Mouse (Mus musculus): ENCODE data around the gene Acaca.
A peak's percentile ranks its signal among the peaks of the same experiment; 100 is the strongest.

The Acaca gene

DNA sequence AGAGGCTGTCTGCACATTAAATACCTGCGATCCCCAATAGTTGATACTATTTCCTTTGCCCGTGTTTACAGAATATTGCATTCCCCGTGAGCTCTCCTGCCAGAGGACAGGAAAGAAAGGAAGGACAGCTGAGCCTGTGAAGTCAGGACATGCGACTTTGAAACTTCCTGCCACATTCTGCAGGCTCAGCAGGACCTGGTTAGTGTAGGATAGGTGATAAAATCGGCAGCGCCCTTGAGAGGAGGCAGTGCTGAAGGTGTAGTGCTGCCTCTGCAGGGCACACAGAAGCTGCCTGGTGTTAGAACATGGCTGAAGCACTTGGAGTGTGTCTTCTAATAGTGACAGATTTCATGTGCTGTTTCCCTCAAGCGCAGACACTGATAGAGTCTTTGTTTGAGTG is 264.1 kb downstream of the Acaca start:
- no peak for DNase-seq (ENCODE audit: low spot score)

DNA sequence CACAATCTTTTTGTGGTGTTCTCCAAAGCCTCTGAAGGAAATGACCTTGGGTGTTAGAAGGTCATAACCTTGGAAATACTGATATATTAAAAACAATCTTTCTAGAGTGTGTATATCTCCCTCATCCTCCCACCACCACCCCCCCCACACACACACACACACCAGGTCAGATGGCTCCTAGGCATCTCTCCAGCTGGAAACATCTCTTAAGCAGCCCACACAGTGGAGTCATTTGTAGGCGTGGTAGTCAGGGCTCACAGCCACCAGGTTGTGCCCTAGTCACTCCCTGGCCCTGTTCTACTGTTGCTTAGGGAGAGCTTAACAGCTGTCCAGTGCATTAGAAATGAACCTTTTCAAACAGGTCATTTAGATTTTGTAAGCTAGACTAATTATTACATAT is 265.5 kb downstream of the Acaca start:
- peak; percentile 15 for DNase-seq (ENCODE audit: low spot score)

DNA sequence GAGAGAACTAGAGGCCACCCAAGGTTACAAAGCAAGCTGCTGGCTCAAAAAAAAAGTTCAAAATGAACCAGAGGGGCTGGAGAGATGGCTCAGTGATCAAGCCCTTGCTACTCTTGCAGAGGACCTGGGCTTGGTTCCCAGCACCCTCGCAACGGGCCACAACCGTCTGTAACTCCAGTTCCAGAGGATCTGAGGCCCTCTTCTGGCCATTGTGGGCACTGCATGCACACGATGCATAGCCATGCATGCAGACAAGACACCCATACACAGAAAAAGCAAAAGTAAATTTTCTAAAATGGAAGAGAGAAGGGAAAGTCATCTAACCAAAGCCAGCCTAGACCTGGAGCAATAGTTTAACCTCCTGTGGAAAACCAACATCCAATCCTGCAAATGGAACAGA is 277.3 kb downstream of the Acaca start:
- no peak for DNase-seq (ENCODE audit: low spot score)

DNA sequence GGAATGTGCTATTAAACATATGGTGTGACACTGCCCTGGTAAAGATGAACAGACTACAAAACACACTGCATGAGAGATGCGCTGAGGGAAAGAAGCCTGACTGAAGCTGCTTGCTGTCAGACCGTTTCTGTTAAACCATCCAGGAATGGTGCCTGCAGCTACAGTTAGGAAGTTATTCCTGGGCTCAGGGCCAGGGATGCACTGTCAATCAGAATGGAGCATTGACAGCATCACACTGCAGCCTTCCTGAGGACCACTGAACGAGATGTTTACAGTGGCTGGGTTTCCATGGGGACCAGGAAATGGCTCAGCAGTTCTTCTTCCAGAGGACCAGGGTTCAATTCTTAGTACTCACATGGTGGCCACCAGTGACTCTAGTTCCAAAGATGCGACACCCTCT is 280.9 kb downstream of the Acaca start:
- no peak for DNase-seq (ENCODE audit: low spot score)

DNA sequence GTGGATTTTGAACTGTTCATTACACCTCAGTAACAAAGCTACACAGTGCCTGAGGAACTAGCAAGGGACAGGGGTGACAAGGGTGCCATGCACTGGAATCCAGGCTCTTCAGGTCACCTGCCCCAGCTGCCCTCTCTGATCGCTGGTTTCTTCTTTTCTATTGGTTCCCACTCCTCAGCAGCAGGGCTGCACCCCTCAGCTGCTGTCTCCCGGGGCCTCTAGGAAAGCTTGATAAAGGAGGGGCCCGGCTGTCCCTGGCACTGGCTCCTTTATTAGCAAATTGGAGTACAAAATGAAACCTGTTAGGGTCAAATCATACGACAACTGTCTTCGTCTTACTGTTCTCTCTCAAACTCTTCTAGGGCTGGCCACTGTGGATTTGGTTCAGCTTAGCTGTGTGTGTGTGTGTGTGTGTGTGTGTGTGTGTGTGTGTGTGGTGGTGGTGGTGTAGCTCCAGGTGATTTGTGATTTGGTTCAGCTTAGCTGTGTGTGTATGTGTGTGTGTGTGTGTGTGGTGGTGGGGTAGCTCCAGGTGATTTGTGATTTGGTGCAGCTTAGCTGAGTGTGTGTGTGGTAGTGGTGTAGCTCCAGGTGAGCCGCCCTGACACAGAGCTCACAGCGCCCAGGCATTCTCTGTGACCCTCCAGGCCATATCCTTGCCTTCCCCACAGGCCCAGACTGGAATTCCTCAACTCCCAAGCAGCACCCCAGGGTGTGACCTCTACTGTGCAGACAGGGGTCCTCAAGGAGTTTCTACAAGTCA is 281.6 kb downstream of the Acaca start:
- no peak for DNase-seq (ENCODE audit: low spot score)

DNA sequence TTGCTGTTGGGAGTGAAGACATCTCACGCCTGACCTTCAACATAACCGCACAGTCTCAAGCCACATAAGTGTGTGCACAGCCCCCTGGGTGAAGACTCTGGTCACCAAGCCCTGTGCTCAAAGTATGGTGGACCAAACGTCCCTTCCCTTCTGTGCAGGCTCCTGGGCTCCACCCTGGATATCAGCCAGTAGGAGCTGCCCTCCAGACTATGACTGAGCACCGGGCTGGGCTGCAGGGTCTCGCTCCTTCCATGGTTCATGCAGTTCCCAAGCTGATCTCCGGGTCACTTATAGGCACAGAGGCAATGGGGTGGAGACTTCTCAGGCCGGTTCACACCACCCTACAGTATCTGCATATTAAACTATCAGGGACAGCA is 282.2 kb downstream of the Acaca start:
- DNase-seq (ENCODE audit: low spot score) = no peak

DNA sequence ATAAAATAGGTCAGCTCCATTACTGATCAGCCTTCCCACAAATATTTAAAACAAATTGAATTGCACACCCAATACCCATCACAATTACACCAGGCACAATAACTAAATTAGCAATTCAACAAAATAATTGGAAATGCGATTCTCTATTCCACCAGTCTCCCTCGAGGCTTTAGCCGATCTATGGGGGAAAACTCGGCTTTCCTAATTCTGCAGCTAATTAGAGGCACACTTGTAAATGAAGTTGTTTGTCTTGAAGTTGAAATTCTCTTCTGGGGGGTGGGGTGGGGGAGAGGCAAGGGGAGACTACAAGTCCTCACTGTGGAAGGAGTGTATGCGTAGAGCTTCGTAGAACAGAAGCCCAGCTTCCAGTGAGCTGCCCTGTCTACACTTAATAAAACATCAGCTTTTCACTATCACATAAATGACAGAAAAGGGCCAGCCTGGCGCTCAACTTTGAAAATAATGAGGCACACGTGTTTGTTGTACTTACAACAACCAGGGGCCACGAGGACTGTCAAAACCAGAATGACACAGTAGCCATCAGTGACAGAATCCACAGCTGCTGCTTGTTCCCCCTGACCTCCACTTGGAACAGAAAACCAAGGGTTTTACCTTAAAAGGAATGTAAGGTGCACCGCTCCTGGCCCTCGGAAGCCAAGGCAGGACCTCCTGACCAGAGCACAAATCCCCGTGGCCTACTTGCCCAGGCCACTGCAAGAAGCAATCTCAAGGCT is 282.9 kb downstream of the Acaca start:
- DNase-seq (ENCODE audit: low spot score) = no peak

DNA sequence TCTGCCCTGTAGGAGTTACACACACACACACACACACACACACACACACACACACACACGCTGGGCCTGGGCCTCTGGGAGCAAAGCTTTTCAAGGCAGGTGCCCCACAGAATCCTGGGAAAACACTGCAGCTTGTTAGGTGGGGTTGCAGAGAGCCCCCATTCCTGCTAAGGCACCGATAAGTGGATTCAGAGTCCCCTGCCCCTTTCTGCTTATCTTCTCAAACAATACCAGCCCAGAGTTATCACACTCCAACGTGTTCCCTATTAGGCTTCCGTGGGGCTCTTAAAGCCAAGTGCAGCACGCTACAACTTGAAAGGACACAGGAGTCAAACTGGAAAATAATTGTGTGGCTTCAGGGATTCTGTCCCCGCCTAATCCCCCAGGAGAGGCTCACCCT is 283.6 kb downstream of the Acaca start:
- no peak for DNase-seq (ENCODE audit: low spot score)

DNA sequence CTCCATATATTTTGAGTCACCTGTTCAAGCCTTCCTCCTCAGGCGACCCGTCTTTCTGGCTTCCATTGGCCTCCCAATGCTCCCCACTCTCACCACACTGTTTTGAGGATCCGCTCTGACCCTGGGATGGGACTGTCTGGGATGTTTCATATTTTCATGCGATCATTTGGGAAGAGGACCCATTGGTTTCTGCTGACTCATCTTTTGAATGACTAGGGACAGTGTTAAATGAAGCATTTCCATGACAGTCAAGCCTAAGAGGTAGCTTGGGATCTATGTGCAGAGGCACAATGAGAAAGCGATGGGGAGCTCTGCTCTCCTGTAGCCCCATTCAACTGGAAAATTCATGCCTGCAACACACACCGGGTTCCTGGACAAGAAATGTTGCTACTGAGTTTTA is 291.3 kb downstream of the Acaca start:
- no peak for DNase-seq (ENCODE audit: low spot score)

DNA sequence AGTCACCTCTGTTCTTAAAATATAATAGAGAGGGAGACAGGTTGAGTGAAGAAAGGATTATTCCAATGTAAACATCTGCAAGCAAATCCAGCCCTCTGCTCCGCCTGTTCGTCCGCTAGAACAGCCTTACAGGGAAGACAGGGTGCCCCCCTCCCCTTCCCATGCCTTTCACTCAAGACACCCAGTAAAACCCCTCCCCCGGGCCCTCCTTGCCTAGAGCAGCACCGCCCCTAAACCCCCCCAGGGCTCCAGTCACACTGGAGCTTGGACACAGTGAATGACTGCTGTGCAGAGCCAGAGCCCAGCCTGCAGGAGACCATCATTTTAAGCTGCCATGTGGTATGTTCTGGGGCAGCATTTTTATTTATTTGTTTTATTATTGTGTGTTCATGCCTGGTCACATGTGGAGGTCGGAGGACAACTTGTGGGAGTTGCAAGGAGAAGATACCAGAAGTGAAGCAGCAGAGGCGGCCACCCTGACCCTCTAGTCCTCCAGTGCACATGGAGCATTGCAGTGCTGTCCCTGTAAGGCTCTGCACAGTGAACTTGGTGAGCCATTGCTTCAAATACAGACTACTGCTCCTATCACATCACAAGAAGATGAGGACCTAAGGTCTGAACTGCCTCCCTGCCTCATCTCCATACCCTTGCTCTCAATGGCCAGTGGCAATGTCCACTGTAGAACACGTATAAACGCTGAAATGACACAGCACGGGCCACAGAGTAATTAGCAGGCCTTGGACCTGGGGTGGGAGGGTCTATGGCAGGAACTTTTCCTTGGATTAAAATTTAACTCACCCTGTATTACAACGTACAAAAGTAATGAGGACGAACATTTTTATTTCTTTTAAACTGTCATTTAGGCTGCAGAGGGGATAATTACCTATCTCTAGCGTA is 296.5 kb downstream of the Acaca start:
- no peak for DNase-seq (ENCODE audit: low spot score)

DNA sequence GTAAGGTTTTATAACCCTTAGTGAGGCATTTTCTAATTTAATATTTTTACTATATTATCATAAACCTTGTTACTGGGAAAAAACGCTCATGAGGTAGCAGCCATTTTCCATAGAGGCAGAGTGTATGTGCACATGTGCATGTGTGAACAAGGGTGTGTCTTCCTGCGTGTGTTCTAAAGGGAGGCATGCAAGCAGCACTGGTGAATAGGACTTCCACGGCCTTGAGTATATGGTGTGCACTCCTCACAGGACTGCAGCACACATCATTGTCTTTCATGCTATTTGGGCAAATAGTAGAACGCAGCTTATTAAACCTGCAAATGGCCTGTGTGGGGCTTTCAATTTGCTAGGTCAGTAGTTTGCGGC is 297.1 kb downstream of the Acaca start:
- no peak for DNase-seq (ENCODE audit: low spot score)

DNA sequence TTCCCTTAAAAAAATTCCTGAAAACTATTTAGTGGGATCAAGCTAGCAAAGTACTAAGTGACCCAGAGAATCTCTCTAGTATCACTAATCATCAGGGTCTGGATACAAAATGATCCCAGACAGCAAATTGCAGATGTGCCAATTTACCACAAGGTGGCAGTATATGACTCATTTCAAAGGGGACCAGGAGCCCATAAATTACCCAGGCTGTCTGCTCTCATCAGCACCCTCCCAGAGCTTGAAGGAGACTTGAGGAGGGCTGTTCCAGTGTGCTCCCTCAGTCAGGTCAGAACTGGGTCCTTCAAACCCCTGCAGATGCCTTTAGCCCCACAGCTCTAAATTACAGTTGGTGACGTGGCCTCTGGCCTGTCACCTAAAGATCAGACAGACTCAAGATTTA is 300.1 kb downstream of the Acaca start:
- peak; percentile 67 for DNase-seq (ENCODE audit: low spot score)

DNA sequence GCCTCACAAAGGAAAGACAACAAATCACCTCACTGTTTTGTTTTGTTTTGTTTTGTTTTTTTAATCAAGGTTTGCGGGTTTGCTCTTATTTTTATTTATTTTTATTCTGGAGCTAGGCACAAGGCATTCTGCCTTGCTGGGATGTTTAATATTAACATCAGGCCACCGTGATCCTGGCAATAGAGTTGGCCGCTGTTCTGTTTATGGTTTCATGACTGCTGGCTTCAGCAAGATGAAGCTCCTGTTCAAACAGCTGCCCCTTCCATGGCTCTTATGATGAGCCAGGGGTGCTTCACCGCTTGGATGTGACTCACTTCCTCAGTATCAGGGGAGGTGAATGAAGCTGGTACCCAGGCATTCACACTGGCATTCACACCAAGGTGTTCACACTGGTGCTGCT is 300.9 kb downstream of the Acaca start:
- no peak for DNase-seq (ENCODE audit: low spot score)

DNA sequence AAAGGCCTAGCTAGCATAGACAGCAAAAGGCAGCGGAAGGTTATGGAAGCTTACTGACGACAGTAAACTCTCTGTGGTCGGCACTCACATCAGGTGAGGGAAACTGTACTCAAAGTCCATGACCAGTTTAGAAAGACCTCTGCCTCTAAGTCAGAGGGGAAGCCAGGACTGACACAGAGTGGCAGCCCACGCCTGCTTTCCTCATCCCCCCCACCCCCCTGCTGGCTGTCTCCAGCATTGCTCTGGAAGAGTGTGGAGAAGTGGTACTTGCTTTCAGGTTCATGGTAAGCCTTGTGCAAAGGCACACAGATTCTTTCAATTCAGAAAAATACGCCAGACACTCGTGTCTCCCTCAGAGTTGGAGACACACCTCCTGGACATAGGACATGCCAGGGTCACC is 305.4 kb downstream of the Acaca start:
- no peak for DNase-seq (ENCODE audit: low spot score)

DNA sequence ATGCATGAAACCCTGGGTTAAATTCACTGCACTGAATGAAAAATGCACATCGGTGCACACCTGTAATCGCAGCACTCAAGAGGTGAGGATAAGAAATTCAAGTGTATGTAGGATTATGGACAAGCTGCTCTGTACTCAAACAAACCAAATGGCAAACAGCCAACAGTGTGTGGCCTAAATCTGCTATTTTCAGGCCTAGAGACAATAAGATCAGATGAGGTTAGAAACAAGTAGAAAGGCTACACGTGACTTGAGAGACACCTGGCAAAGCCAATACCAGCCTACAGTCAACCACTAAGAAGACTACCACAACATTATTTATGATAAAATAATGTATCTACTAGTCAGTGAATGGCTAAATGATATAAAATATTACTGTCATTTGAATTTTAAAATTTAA is 310.9 kb downstream of the Acaca start:
- DNase-seq (ENCODE audit: low spot score) = peak; percentile 22

DNA sequence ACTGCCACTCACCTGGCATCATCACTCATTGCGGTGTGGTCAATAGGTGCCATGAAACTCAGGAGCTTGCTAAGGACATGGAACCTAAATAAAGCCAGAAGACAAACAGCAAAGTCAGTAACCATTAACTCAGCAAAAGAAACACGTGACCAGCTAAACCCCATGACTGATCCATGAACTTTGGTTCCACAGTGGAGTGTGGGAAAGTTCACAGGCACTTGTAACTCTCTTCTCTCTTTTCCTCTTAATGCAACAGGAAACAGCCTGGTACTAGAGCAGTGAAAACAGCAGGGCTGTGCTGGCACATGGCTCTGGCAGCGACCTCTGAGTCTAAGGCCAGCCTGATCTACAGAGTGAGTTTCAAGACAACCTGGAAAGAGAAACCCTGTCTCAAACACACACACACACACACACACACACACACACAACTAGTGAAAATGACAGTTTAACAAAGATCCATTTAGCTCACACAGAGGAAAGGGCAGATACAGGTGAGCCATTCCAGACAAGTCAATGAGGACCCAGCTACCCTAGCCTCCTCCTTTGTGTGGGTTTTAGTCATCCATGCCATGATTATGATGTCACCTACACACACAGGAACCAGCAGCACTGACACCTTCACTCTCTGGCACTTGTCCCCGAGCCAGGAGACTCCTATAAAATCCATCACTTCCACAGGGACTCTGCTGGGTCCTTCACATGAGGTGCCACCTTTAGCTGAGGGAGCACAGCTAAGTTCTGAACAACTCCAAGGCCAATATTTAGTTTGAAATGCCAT is 313.3 kb downstream of the Acaca start:
- DNase-seq (ENCODE audit: low spot score) = peak; percentile 81
